Mouse (Mus musculus) liver, adult 2 months (tissue): ENCODE measurements around the gene Tmbim1. TPM values are rescaled to one million over a fixed set of nuclear protein-coding genes. Genes with fewer than 3 reads are reported as not detected.

ENCODE experiments used
- DNase-seq: peaks from one replicate; pipeline ENCODE4 v3.0.0-alpha.2; 2011; ENCODE audit warnings: low read depth, low spot score; ENCODE audit errors: extremely low read depth
- H3K27ac ChIP-seq: fragments of 200-500 bp; replicated peaks from 2 replicates; pipeline ENCODE4 v1.5.1; 2012; ENCODE audit warnings: low read depth, mild to moderate bottlenecking, control low read depth, inconsistent platforms, low read length; ENCODE audit not compliant: insufficient read depth
- H3K27me3 ChIP-seq: fragments of 200-500 bp; 2 replicates; pipeline ENCODE4 v1.6.1; 2012; ENCODE audit warnings: mild to moderate bottlenecking, moderate library complexity, low read length, inconsistent platforms; ENCODE audit not compliant: control insufficient read depth, insufficient read depth
- H3K36me3 ChIP-seq: fragments of 200-500 bp; 2 replicates; pipeline ENCODE4 v1.6.1; 2012; ENCODE audit warnings: low read length, inconsistent platforms; ENCODE audit not compliant: control insufficient read depth, insufficient read depth
- H3K4me1 ChIP-seq: fragments of 200-500 bp; 2 replicates; pipeline ENCODE4 v1.6.1; 2011; ENCODE audit warnings: low read length; ENCODE audit not compliant: control insufficient read depth, insufficient read depth
- H3K4me3 ChIP-seq: fragments of 200-500 bp; 2 replicates; pipeline ENCODE4 v1.5.1; 2011; ENCODE audit warnings: low read depth, mild to moderate bottlenecking, control low read depth, low read length, moderate library complexity; ENCODE audit not compliant: insufficient read depth
- H3K79me2 ChIP-seq: fragments of 200-500 bp; 2 replicates; pipeline ENCODE4 v1.6.1; 2012; ENCODE audit warnings: inconsistent platforms, mild to moderate bottlenecking, low read length, moderate library complexity; ENCODE audit not compliant: control insufficient read depth, insufficient read depth
- H3K9ac ChIP-seq: fragments of 200-500 bp; 2 replicates; pipeline ENCODE4 v1.6.1; 2012; ENCODE audit warnings: low read depth, mild to moderate bottlenecking, control low read depth, inconsistent platforms, low read length
- CTCF ChIP-seq: fragments of 200-500 bp; IDR thresholded peaks from 2 replicates; pipeline ENCODE4 v1.5.1; 2011; ENCODE audit warnings: low read depth, low read length, control low read depth
- POLR2A ChIP-seq: fragments of 200-500 bp; IDR thresholded peaks from 2 replicates; pipeline ENCODE4 v1.6.1; 2011; ENCODE audit warnings: low read length, control low read depth; ENCODE audit not compliant: insufficient read depth; ENCODE audit errors: extremely low read depth
- WGBS: fragments of 180-500 bp; shearing (Covaris S2); methylation state at CpG from one replicate; pipeline ENCODE4 v1.1.7; 2018; 5-methylcytosine and 5-hydroxymethylcytosine counted together
- polyA plus RNA-seq: library from polyadenylated mRNA; depleted of rRNA; stranded (reverse); fragments of >200 nt; gene quantifications from 2 replicates; pipeline ENCODE4 v1.2.3, GENCODE M21; 2012; rRNA removed
- total RNA-seq: library from RNA; depleted of rRNA; stranded (reverse); fragments of >200 nt; gene quantifications from 2 replicates; pipeline ENCODE4 v1.2.3, GENCODE M21; 2014; rRNA removed

The Tmbim1 gene
- total and polyA plus RNA-seq, 2 experiments: 26.1 to 101 TPM

DNA sequence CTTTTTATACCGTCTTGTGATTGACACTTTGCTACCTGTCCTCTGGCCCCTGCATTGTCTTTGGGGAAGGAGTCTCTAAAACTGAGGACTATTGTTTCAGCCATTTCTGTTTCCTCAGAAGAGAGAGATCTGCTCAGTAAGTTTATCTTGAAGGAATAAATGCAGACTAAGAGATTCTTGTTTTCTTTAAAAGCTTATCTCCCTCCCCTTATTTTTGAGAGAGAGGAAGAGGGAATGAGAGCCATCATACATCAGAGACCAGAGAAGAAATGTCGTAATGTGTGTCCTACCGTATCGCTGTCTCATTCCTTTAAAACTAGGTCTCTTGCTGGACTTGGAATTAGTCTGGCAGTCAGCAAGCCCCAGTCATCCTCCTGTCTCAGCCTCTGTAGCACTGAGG lies 64.6 kb downstream of the Tmbim1 start:
- H3K79me2 ChIP-seq: peaks cover 56% of the 10 kb centered on the region
- H3K36me3 ChIP-seq: no peaks in the 10 kb centered on the region
- no peak for DNase-seq
- H3K4me1 ChIP-seq: peaks cover 8% of the 10 kb centered on the region
- no peak overlapping the region for H3K4me3 ChIP-seq
- 37% methylated on average over 4 of the region's 4 CpGs for WGBS
- TF ChIP-seq CTCF: no peak
- no peak for TF ChIP-seq POLR2A
- H3K27me3 ChIP-seq: no peaks in the 10 kb centered on the region
- no peak overlapping the region for H3K9ac ChIP-seq
- H3K27ac ChIP-seq: no peak overlapping the region

DNA sequence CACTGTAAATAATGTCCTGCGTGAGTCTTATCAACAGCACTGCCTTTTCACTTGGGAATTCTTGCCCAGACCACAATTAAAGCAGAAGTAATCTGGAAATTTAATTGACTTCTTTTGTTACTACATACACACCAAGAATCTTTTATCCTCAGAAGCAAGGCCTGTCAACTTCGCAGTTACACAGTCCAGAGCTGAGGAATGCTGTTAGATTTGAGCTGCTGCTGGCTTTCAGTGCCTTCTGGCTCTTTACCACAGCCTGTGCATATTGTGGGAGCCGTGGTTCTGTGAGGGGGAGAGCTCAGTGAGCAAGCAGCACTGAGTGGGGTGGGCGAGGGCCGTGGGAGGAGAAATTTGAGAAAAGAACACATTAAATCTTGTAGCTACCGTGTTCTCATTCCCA lies 65.1 kb downstream of the Tmbim1 start:
- WGBS: 46% methylated on average over 6 of the region's 6 CpGs
- Histone ChIP-seq H3K4me1 (peaks cover 5% of the 10 kb centered on the region), H3K36me3 (no peaks in the 10 kb centered on the region), H3K27me3 (no peaks in the 10 kb centered on the region), H3K4me3 (no peak overlapping the region), H3K27ac (no peak overlapping the region), H3K79me2 (peaks cover 51% of the 10 kb centered on the region), H3K9ac (no peak overlapping the region)
- DNase-seq: no peak
- TF ChIP-seq POLR2A: no peak
- no peak for TF ChIP-seq CTCF

DNA sequence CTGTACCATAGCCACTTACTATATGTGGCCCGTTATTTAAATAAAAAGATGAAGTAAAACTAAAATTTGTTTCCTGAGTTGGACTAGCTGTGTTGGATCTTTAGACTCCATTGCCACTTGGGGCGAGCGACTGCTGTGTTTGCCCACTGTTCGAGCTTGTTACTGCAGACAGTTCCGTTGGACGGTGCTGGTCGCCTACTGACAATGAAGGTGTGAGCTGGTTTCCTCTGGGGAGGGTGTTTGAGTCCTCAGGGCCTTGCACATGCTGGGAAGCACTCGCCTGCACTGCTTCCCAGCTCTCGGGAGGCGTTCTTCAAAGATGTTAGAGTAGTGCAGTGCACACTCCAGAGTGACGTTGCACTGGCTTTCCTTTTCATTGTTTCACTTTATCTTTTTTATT lies 65.8 kb downstream of the Tmbim1 start:
- Histone ChIP-seq H3K4me1 (peaks cover 4% of the 10 kb centered on the region), H3K36me3 (no peaks in the 10 kb centered on the region), H3K27me3 (no peaks in the 10 kb centered on the region), H3K4me3 (no peak overlapping the region), H3K9ac (no peak overlapping the region), H3K79me2 (peaks cover 47% of the 10 kb centered on the region), H3K27ac (no peak overlapping the region)
- TF ChIP-seq POLR2A (no peak), CTCF (no peak)
- WGBS: 46% methylated on average over 11 of the region's 11 CpGs
- no peak for DNase-seq

DNA sequence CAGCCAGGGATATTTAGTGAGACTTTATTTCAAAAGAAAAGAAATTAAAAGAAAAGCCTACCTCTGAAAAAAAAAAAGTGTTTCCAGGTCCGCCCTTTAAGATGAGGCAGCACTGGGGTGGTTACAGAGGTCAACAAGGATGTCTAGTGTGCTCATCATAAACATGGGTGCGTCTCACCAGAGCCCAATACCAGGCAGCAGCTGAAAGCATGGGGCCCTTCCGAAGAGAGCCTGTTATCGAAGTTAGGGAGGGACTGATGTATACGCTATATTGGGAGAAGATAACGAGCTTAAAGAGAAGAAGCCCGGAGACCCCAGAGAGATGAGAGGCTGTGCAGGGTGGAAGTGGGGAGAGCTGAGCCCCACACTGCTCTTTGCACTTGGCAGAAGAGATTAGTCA lies 66.3 kb downstream of the Tmbim1 start:
- no peak overlapping the region for H3K27ac ChIP-seq
- H3K27me3 ChIP-seq: no peaks in the 10 kb centered on the region
- H3K9ac ChIP-seq: no peak overlapping the region
- no peak for DNase-seq
- TF ChIP-seq CTCF: no peak
- no peak for TF ChIP-seq POLR2A
- WGBS: 54% methylated on average over 7 of the region's 7 CpGs
- peaks cover 43% of the 10 kb centered on the region for H3K79me2 ChIP-seq
- peaks cover 4% of the 10 kb centered on the region for H3K4me1 ChIP-seq
- no peaks in the 10 kb centered on the region for H3K36me3 ChIP-seq
- no peak overlapping the region for H3K4me3 ChIP-seq

Other genes with a start within 250 kb of the Tmbim1 start
- 17.9 and 25.2 TPM in 2 replicates for gene Tns1, start 181.2 kb downstream of the Tmbim1 start, total RNA-seq
- 42.1 and 47.9 TPM in 2 replicates for gene Tns1, start 181.2 kb downstream of the Tmbim1 start, polyA plus RNA-seq
- gene Rufy4, start 180.1 kb downstream of the Tmbim1 start, total RNA-seq: 0.20 and 0.37 TPM in 2 replicates
- gene Rufy4, start 180.1 kb downstream of the Tmbim1 start, polyA plus RNA-seq: 0.09 and 0.32 TPM in 2 replicates
- gene Cxcr2, start 151.6 kb downstream of the Tmbim1 start, total RNA-seq: 0.07 TPM in 1 of 2 replicates, not detected in the other
- gene Cxcr2, start 151.6 kb downstream of the Tmbim1 start, polyA plus RNA-seq: 0.13 and 0.15 TPM in 2 replicates
- not detected in 2 replicates for gene Cxcr1, start 111.0 kb downstream of the Tmbim1 start, total RNA-seq
- gene Cxcr1, start 111.0 kb downstream of the Tmbim1 start, polyA plus RNA-seq: not detected in 2 replicates
- gene Arpc2, start 69.5 kb downstream of the Tmbim1 start, total RNA-seq: 83.4 and 96.3 TPM in 2 replicates
- 59.2 and 70.5 TPM in 2 replicates for gene Arpc2, start 69.5 kb downstream of the Tmbim1 start, polyA plus RNA-seq
- not detected in 2 replicates for gene Gpbar1, start 27.1 kb downstream of the Tmbim1 start, total RNA-seq
- 0.11 and 0.20 TPM in 2 replicates for gene Gpbar1, start 27.1 kb downstream of the Tmbim1 start, polyA plus RNA-seq
- 112 and 115 TPM in 2 replicates for gene Aamp, start 20.9 kb downstream of the Tmbim1 start, total RNA-seq
- gene Aamp, start 20.9 kb downstream of the Tmbim1 start, polyA plus RNA-seq: 156 TPM in 2 replicates
- gene Pnkd, start 20.7 kb downstream of the Tmbim1 start, total RNA-seq: 28.0 and 34.4 TPM in 2 replicates
- gene Pnkd, start 20.7 kb downstream of the Tmbim1 start, polyA plus RNA-seq: 130 and 138 TPM in 2 replicates
- 0.09 TPM in 1 of 2 replicates, not detected in the other for gene Catip, start 56.5 kb upstream of the Tmbim1 start, total RNA-seq
- 0.09 TPM in 1 of 2 replicates, not detected in the other for gene Catip, start 56.5 kb upstream of the Tmbim1 start, polyA plus RNA-seq
- gene Slc11a1, start 69.6 kb upstream of the Tmbim1 start, total RNA-seq: 17.5 and 23.4 TPM in 2 replicates
- gene Slc11a1, start 69.6 kb upstream of the Tmbim1 start, polyA plus RNA-seq: 10.8 and 21.4 TPM in 2 replicates
- gene Ctdsp1, start 85.9 kb upstream of the Tmbim1 start, total RNA-seq: 27.1 and 41.9 TPM in 2 replicates
- 167 and 185 TPM in 2 replicates for gene Ctdsp1, start 85.9 kb upstream of the Tmbim1 start, polyA plus RNA-seq
- 0.13 and 0.18 TPM in 2 replicates for gene Vil1, start 103.8 kb upstream of the Tmbim1 start, total RNA-seq
- gene Vil1, start 103.8 kb upstream of the Tmbim1 start, polyA plus RNA-seq: 0.22 and 0.26 TPM in 2 replicates
- gene Cnot9, start 200.4 kb upstream of the Tmbim1 start, total RNA-seq: 8.5 and 10.5 TPM in 2 replicates
- gene Cnot9, start 200.4 kb upstream of the Tmbim1 start, polyA plus RNA-seq: 9.6 and 10.7 TPM in 2 replicates
- gene Plcd4, start 237.3 kb upstream of the Tmbim1 start, total RNA-seq: not detected in 2 replicates
- not detected in 2 replicates for gene Plcd4, start 237.3 kb upstream of the Tmbim1 start, polyA plus RNA-seq
- 5.3 and 8.8 TPM in 2 replicates for gene Usp37, start 238.7 kb upstream of the Tmbim1 start, total RNA-seq
- 1.0 and 1.4 TPM in 2 replicates for gene Usp37, start 238.7 kb upstream of the Tmbim1 start, polyA plus RNA-seq